Mouse (Mus musculus) stomach, postnatal 0 days (tissue): ENCODE measurements around the gene Cdh4. TPM values are rescaled to one million over a fixed set of nuclear protein-coding genes. Genes with fewer than 3 reads are reported as not detected.

ENCODE experiments used
- ATAC-seq: fragments of 200-750 bp; cut with Nextera tagmentation; 2 replicates; pipeline ENCODE4 v1.8.0; 2017; ENCODE audit not compliant: low FRiP score, low TSS enrichment
- DNase-seq: peaks from one replicate; pipeline ENCODE4 v3.0.0-alpha.2; 2016; ENCODE audit warnings: low spot score
- H3K27ac ChIP-seq: fragments of 300-500 bp; sonication (generic); replicated peaks from 2 replicates; pipeline ENCODE4 v1.5.1; 2014; ENCODE audit warnings: mild to moderate bottlenecking, control low read depth
- H3K27me3 ChIP-seq: fragments of 300-500 bp; sonication (generic); 2 replicates; pipeline ENCODE4 v1.6.1; 2014; ENCODE audit warnings: low read length; ENCODE audit not compliant: control insufficient read depth, insufficient read depth
- H3K36me3 ChIP-seq: fragments of 300-500 bp; sonication (generic); 2 replicates; pipeline ENCODE4 v1.6.1; 2014; ENCODE audit warnings: low read length, mixed read lengths; ENCODE audit not compliant: control insufficient read depth, insufficient read depth
- H3K4me1 ChIP-seq: fragments of 300-500 bp; sonication (generic); replicated peaks from 2 replicates; pipeline ENCODE4 v1.6.1; 2014; ENCODE audit warnings: antibody characterized with exemption; ENCODE audit not compliant: control insufficient read depth, insufficient read depth
- H3K4me2 ChIP-seq: fragments of 300-500 bp; sonication (generic); replicated peaks from 2 replicates; pipeline ENCODE4 v1.6.1; 2014; ENCODE audit warnings: low read depth, mild to moderate bottlenecking, control low read depth, moderate library complexity
- H3K4me3 ChIP-seq: fragments of 300-500 bp; sonication (generic); 2 replicates; pipeline ENCODE4 v1.5.1; 2014; ENCODE audit warnings: low read depth, low read length, control low read depth
- H3K9ac ChIP-seq: fragments of 300-500 bp; sonication (generic); 2 replicates; pipeline ENCODE4 v1.6.1; 2014; ENCODE audit warnings: mild to moderate bottlenecking, low read length, control low read depth, mixed read lengths
- H3K9me3 ChIP-seq: fragments of 300-500 bp; sonication (generic); 2 replicates; pipeline ENCODE4 v1.6.1; 2016; ENCODE audit warnings: low read length; ENCODE audit not compliant: control insufficient read depth
- CTCF ChIP-seq: IDR thresholded peaks from 2 replicates; pipeline ENCODE4 v1.5.1; 2016; ENCODE audit warnings: antibody characterized with exemption, low read depth, mild to moderate bottlenecking, moderate library complexity
- EP300 ChIP-seq: optimal IDR thresholded peaks from 2 replicates; pipeline ENCODE3; 2016; ENCODE audit warnings: antibody characterized with exemption
- WGBS: fragments of 180-500 bp; shearing (Covaris S2); extraction: QIAGEN DNeasy Blood & Tissue Kit; methylation state at CpG from one replicate; pipeline ENCODE4 v1.1.7; 2014; 5-methylcytosine and 5-hydroxymethylcytosine counted together
- polyA plus RNA-seq: library from polyadenylated mRNA; unstranded; fragments of >200 nt; fragmentation: Nextera tagmentation; extraction: Ambion mirVana; gene quantifications from 2 replicates; pipeline ENCODE4 v1.2.1, GENCODE M21; 2015

Gene Cdh4
- polyA plus RNA-seq, 1 experiment from 2014 or later = 3.1 TPM

DNA sequence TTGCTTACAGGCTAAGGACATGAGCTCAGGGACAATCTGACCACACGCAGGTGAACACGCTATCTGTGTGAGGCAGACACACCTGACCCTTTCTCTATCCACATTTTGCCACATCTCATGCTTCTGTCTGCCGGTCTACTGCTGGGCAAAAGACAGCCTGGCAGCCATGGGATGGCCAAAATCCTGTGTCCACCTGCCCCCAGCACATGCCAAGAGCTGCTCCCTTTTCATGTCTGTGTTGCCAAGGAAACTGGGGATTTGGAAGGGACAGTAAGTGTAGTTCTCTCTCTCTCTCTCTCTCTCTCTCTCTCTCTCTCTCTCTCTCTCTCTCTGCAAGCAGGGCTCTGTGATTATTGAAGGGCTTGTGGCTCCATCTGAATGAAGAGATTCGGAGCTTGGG is 98.9 kb downstream of the Cdh4 start:
- H3K36me3 ChIP-seq = no peaks in the 10 kb centered on the region
- H3K9me3 ChIP-seq = no peaks in the 10 kb centered on the region
- ATAC-seq (no peak), DNase-seq (no peak)
- no peaks in the 10 kb centered on the region for H3K27me3 ChIP-seq
- WGBS = 96% methylated on average over 4 of the region's 4 CpGs
- no peak overlapping the region for H3K4me2 ChIP-seq
- H3K4me3 ChIP-seq = no peak overlapping the region
- no peak overlapping the region for H3K9ac ChIP-seq
- H3K27ac ChIP-seq = no peak overlapping the region
- no peaks in the 10 kb centered on the region for H3K4me1 ChIP-seq
- TF ChIP-seq CTCF (no peak), EP300 (no peak)

DNA sequence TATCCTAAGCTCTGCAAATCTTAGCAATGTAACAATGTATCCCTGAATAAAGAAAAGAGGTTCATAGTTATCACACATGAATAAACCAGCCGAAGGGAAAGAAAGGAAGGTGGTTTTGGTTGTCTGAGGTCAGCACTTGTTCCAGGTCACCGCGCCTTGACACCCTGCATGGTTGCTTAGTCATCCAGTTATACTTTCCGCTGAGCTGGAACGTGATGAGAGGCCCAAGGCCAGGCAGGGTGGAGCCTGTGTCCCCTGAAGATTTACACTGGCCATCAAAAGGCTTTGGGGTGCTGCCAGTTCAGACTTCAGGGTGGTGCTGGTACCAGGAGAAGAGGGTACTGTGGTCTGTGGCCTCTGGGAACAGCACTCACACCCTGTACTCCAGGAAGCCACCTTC is 105.4 kb downstream of the Cdh4 start:
- no peak for DNase-seq
- TF ChIP-seq CTCF (no peak), EP300 (no peak)
- Histone ChIP-seq H3K9ac (no peak overlapping the region), H3K9me3 (no peaks in the 10 kb centered on the region), H3K4me1 (no peaks in the 10 kb centered on the region), H3K27ac (no peak overlapping the region), H3K4me2 (no peak overlapping the region), H3K27me3 (no peaks in the 10 kb centered on the region), H3K36me3 (no peaks in the 10 kb centered on the region), H3K4me3 (no peak overlapping the region)
- ATAC-seq = no peak
- WGBS = 75% methylated on average over 5 of the region's 5 CpGs

DNA sequence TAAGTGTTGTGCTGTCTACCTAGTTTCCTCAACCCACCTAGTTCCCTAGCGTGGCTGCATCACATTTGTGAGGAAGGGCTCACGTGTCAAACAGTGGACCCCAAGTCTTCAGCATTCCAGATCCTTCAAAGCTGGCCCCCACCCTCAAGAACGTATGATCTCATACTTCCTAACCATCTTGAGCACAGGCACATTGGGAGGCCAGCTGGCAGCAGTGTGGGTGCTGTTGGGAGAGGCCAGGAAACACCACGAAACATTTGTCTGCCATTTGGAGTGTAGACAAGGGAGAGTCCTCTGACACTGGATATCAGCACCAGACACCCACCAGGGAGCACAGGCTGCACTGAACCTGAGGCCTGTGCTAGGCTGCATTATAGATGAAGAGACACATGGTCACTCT is 113.7 kb downstream of the Cdh4 start:
- no peak overlapping the region for H3K9ac ChIP-seq
- no peak for ATAC-seq
- no peak for DNase-seq
- H3K36me3 ChIP-seq = no peaks in the 10 kb centered on the region
- WGBS = 67% methylated on average over 4 of the region's 4 CpGs
- no peak overlapping the region for H3K4me3 ChIP-seq
- no peak overlapping the region for H3K4me2 ChIP-seq
- TF ChIP-seq EP300 = no peak
- no peak for TF ChIP-seq CTCF
- no peaks in the 10 kb centered on the region for H3K4me1 ChIP-seq
- H3K27ac ChIP-seq = no peak overlapping the region
- no peaks in the 10 kb centered on the region for H3K27me3 ChIP-seq
- no peaks in the 10 kb centered on the region for H3K9me3 ChIP-seq

DNA sequence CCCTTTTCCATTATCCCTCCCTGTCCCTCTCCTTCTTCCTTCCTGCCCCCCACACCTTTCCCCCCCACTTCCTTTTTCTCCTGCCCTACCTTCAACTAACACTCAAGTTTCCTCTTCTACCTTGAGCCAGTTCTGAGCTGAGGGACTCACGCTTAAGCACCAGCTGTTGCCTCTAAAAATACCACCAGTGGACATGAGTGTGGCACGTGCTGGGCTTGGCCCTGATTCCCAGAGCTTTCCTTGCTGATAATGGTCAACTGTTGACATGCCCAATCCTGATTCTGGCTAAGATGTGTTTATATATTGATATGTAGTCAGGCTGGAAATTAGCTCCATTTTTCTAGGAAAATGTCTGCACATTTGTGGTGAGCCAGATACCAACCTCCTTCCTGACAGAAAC is 120.1 kb downstream of the Cdh4 start:
- Histone ChIP-seq H3K27ac (no peak overlapping the region), H3K4me3 (no peak overlapping the region), H3K27me3 (no peaks in the 10 kb centered on the region), H3K9me3 (no peaks in the 10 kb centered on the region), H3K36me3 (no peaks in the 10 kb centered on the region), H3K9ac (no peak overlapping the region), H3K4me1 (no peaks in the 10 kb centered on the region), H3K4me2 (no peak overlapping the region)
- no peak for DNase-seq
- TF ChIP-seq CTCF = no peak
- TF ChIP-seq EP300 = no peak
- 70% methylated on average over 2 of the region's 2 CpGs for WGBS
- no peak for ATAC-seq

- DNase-seq = no peak
- WGBS = 20% methylated on average over 12 of the region's 12 CpGs
These were observed 123.4 kb downstream of the Cdh4 start for GRCm38 (mm10) chr2:179565611-179566010.

GRCm38 (mm10) chr2:179567886-179568285 is 125.7 kb downstream of the Cdh4 start:
- no peak for ATAC-seq
- WGBS = 88% methylated on average over 8 of the region's 8 CpGs

More at GRCm38 (mm10) chr2:179565611-179566010, 123.4 kb downstream of the Cdh4 start:
- Histone ChIP-seq H3K9me3 (no peaks in the 10 kb centered on the region), H3K4me3 (no peak overlapping the region), H3K9ac (no peak overlapping the region), H3K4me2 (no peak overlapping the region), H3K4me1 (no peaks in the 10 kb centered on the region), H3K27ac (no peak overlapping the region), H3K27me3 (no peaks in the 10 kb centered on the region), H3K36me3 (no peaks in the 10 kb centered on the region)
- ATAC-seq = no peak
- TF ChIP-seq CTCF (no peak), EP300 (no peak)

More at GRCm38 (mm10) chr2:179567886-179568285, 125.7 kb downstream of the Cdh4 start:
- Histone ChIP-seq H3K27me3 (no peaks in the 10 kb centered on the region), H3K4me1 (no peaks in the 10 kb centered on the region), H3K36me3 (no peaks in the 10 kb centered on the region), H3K27ac (no peak overlapping the region), H3K4me3 (no peak overlapping the region), H3K9ac (no peak overlapping the region), H3K4me2 (no peak overlapping the region), H3K9me3 (no peaks in the 10 kb centered on the region)
- TF ChIP-seq CTCF = no peak
- no peak for TF ChIP-seq EP300
- DNase-seq = no peak
